Mouse (Mus musculus): ENCODE results near the gene Grasp. TPM values are rescaled to one million over a fixed set of nuclear protein-coding genes. Genes with fewer than 3 reads are reported as not detected.

Gene Grasp
- total and polyA plus RNA-seq, 3 experiments: 4.1 to 6.3 TPM; not detected in 1

GRCm38 (mm10) chr15:101241853-101242252, 17.9 kb downstream of the Grasp start:
- Histone ChIP-seq H3K79me2 (ENCODE audit: control insufficient read depth, insufficient read depth, low read length, poor library complexity) (no peaks in the 10 kb centered on the region; the same call in 1 of the 2 replicates), H3K36me3 (ENCODE audit: control insufficient read depth in 1 of 2, insufficient read depth in 2 of 2, low read length in 2 of 2) (peaks cover 0 to 7% of the 10 kb centered on the region in 2 experiments; a peak in 2 of 4 replicates), H3K27me3 (ENCODE audit: control insufficient read depth in 1 of 2, insufficient read depth in 2 of 2, low read length in 2 of 2) (no peaks in the 10 kb centered on the region), H3K4me3 (ENCODE audit: control insufficient read depth in 1 of 2, insufficient read depth in 1 of 2, low read depth in 2 of 2, low read length in 2 of 2) (no peak overlapping the region), H3K9me3 (replicated peaks; ENCODE audit: insufficient read depth, low read length) (no peaks in the 10 kb centered on the region), H3K4me1 (ENCODE audit: control insufficient read depth in 1 of 2, insufficient read depth in 2 of 2, low read length in 2 of 2) (peaks cover 0 to 15% of the 10 kb centered on the region in 2 experiments; a peak in 2 of 4 replicates), H3K27ac (ENCODE audit: control insufficient read depth, low read depth, low read length) (no peak overlapping the region), H3K9ac (ENCODE audit: control insufficient read depth, low read depth, low read length, poor library complexity, severe bottlenecking) (no peak overlapping the region)
- no peak for DNase-seq (ENCODE audit: low read depth, low spot score)
- no peak for TF ChIP-seq USF1 (IDR thresholded peaks at IDR 0.05; ENCODE audit: low read depth, low read length)
- TF ChIP-seq TAL1 (IDR thresholded peaks at IDR 0.05; ENCODE audit: low read length): peak; percentile 31; the same call in 1 of the 2 replicates
- TF ChIP-seq MAFK (IDR thresholded peaks at IDR 0.05; ENCODE audit: borderline replicate concordance, low read depth, low read length): no peak
- 0 out of 2 replicates have a peak, but pooled peaks have one; percentile 10 for TF ChIP-seq SIN3A (IDR thresholded peaks at IDR 0.05; ENCODE audit: low read length)
- TF ChIP-seq USF2 (IDR thresholded peaks at IDR 0.05; ENCODE audit: borderline replicate concordance in 1 of 2, insufficient read depth in 1 of 2, low read depth in 1 of 2, low read length in 2 of 2): no peak
- no peak for TF ChIP-seq ELF1 (IDR thresholded peaks at IDR 0.05; ENCODE audit: low read depth, low read length)

GRCm38 (mm10) chr15:101242645-101243044, 18.7 kb downstream of the Grasp start:
- Histone ChIP-seq H3K4me3 (ENCODE audit: control insufficient read depth in 1 of 2, insufficient read depth in 1 of 2, low read depth in 2 of 2, low read length in 2 of 2) (no peak overlapping the region), H3K79me2 (ENCODE audit: control insufficient read depth, insufficient read depth, low read length, poor library complexity) (no peaks in the 10 kb centered on the region; the same call in 1 of the 2 replicates), H3K4me1 (ENCODE audit: control insufficient read depth in 1 of 2, insufficient read depth in 2 of 2, low read length in 2 of 2) (peaks cover 0 to 20% of the 10 kb centered on the region in 2 experiments; a peak in 2 of 4 replicates), H3K36me3 (ENCODE audit: control insufficient read depth in 1 of 2, insufficient read depth in 2 of 2, low read length in 2 of 2) (peaks cover 0 to 10% of the 10 kb centered on the region in 2 experiments; a peak in 2 of 4 replicates), H3K27ac (ENCODE audit: control insufficient read depth, low read depth, low read length) (no peak overlapping the region), H3K9ac (ENCODE audit: control insufficient read depth, low read depth, low read length, poor library complexity, severe bottlenecking) (no peak overlapping the region), H3K27me3 (ENCODE audit: control insufficient read depth in 1 of 2, insufficient read depth in 2 of 2, low read length in 2 of 2) (no peaks in the 10 kb centered on the region), H3K9me3 (replicated peaks; ENCODE audit: insufficient read depth, low read length) (no peaks in the 10 kb centered on the region)
- TF ChIP-seq RAD21 (IDR thresholded peaks at IDR 0.05; ENCODE audit: low read depth, low read length) (no peak), ZNF384 (IDR thresholded peaks at IDR 0.05; ENCODE audit: low read depth, low read length) (no peak), POLR2AphosphoS2 (IDR thresholded peaks at IDR 0.05; ENCODE audit: low read length) (no peak), CTCF (IDR thresholded peaks at IDR 0.05 in 2 of 3, conservative IDR thresholded peaks at IDR 0.05 in 1 of 3; ENCODE audit: control insufficient read depth in 1 of 3, insufficient read depth in 1 of 3, low read depth in 2 of 3, low read length in 3 of 3, poor library complexity in 1 of 3, severe bottlenecking in 1 of 3) (peak; percentile 30 to 63 (median 54); a peak in 5 of 6 replicates), MAZ (IDR thresholded peaks at IDR 0.05; ENCODE audit: low read depth, low read length) (0 out of 2 replicates have a peak, but pooled peaks have one; percentile 35), JUND (IDR thresholded peaks at IDR 0.05; ENCODE audit: low read depth, low read length) (no peak)
- DNase-seq (ENCODE audit: low read depth, low spot score): no peak

GRCm38 (mm10) chr15:101244012-101244411, 20.0 kb downstream of the Grasp start:
- no peaks in the 10 kb centered on the region for H3K9me3 ChIP-seq (replicated peaks; ENCODE audit: insufficient read depth, low read length)
- TF ChIP-seq ZMIZ1 (IDR thresholded peaks at IDR 0.05; ENCODE audit: low read depth, low read length) (no peak), CHD2 (IDR thresholded peaks at IDR 0.05; ENCODE audit: low read length) (no peak), GABPA (IDR thresholded peaks at IDR 0.05; ENCODE audit: low read depth, low read length) (no peak), MXI1 (IDR thresholded peaks at IDR 0.05; ENCODE audit: low read depth, low read length) (no peak), ZNF384 (IDR thresholded peaks at IDR 0.05; ENCODE audit: low read depth, low read length) (no peak), ZC3H11A (IDR thresholded peaks at IDR 0.05; ENCODE audit: low read depth, low read length) (no peak), KAT2A (conservative IDR thresholded peaks at IDR 0.05; ENCODE audit: low read depth, low read length) (no peak), SMC3 (IDR thresholded peaks at IDR 0.05; ENCODE audit: low read depth, low read length) (no peak), SIN3A (IDR thresholded peaks at IDR 0.05; ENCODE audit: low read length) (no peak), NRF1 (IDR thresholded peaks at IDR 0.05; ENCODE audit: insufficient read depth, low read depth, low read length, poor library complexity, severe bottlenecking) (no peak), ETS1 (IDR thresholded peaks at IDR 0.05; ENCODE audit: low read depth, low read length) (no peak), TBP (IDR thresholded peaks at IDR 0.05; ENCODE audit: low read depth, low read length) (no peak), UBTF (IDR thresholded peaks at IDR 0.05; ENCODE audit: borderline replicate concordance, insufficient read depth, low read depth, low read length) (no peak)
- H3K27ac ChIP-seq (ENCODE audit: control insufficient read depth, low read depth, low read length): no peak overlapping the region
- peaks cover 0 to 20% of the 10 kb centered on the region in 2 experiments; a peak in 2 of 4 replicates for H3K4me1 ChIP-seq (ENCODE audit: control insufficient read depth in 1 of 2, insufficient read depth in 2 of 2, low read length in 2 of 2)
- DNase-seq (ENCODE audit: low read depth, low spot score): no peak
- no peak overlapping the region for H3K9ac ChIP-seq (ENCODE audit: control insufficient read depth, low read depth, low read length, poor library complexity, severe bottlenecking)
- peaks cover 0 to 10% of the 10 kb centered on the region in 2 experiments; a peak in 2 of 4 replicates for H3K36me3 ChIP-seq (ENCODE audit: control insufficient read depth in 1 of 2, insufficient read depth in 2 of 2, low read length in 2 of 2)
- H3K27me3 ChIP-seq (ENCODE audit: control insufficient read depth in 1 of 2, insufficient read depth in 2 of 2, low read length in 2 of 2): no peaks in the 10 kb centered on the region
- no peak overlapping the region for H3K4me3 ChIP-seq (ENCODE audit: control insufficient read depth in 1 of 2, insufficient read depth in 1 of 2, low read depth in 2 of 2, low read length in 2 of 2)
- H3K79me2 ChIP-seq (ENCODE audit: control insufficient read depth, insufficient read depth, low read length, poor library complexity): no peaks in the 10 kb centered on the region; the same call in 1 of the 2 replicates
